Mouse (Mus musculus): ENCODE data around the gene Lpin1. TPM values are rescaled to one million over a fixed set of nuclear protein-coding genes. Genes with fewer than 3 reads are reported as not detected.

Gene Lpin1
- polyA plus RNA-seq, 1 experiment from 2014 or later = 7.1 TPM

GRCm38 (mm10) chr12:16643508-16644345, 33.0 kb upstream of the Lpin1 start:
- no peak for DNase-seq (ENCODE audit: low spot score)
- no peaks in the 10 kb centered on the region for H3K36me3 ChIP-seq (ENCODE audit: control insufficient read depth, insufficient read depth, low read length)
- no peak overlapping the region for H3K9ac ChIP-seq (ENCODE audit: low read length)
- H3K27ac ChIP-seq (replicated peaks; ENCODE audit: low read depth, low read length) = no peak overlapping the region
- no peaks in the 10 kb centered on the region for H3K9me3 ChIP-seq (ENCODE audit: control insufficient read depth, low read length)
- no peaks in the 10 kb centered on the region for H3K27me3 ChIP-seq (ENCODE audit: control insufficient read depth, insufficient read depth, low read length)
- WGBS = 60% methylated on average over 12 of the region's 12 CpGs
- 0 out of 2 replicates have a peak, but pooled peaks cover 3% of the 10 kb centered on the region for H3K4me1 ChIP-seq (ENCODE audit: control insufficient read depth, insufficient read depth, low read length)
- no peak overlapping the region for H3K4me2 ChIP-seq (ENCODE audit: low read depth, severe bottlenecking)
- ATAC-seq (ENCODE audit: insufficient number of reproducible peaks, low FRiP score, low TSS enrichment, low read depth) = no peak
- H3K4me3 ChIP-seq (ENCODE audit: low read depth, low read length) = no peak overlapping the region

- 62% methylated on average over 5 of the region's 5 CpGs for WGBS
- Histone ChIP-seq H3K4me1 (ENCODE audit: control insufficient read depth, insufficient read depth, low read length) (0 out of 2 replicates have a peak, but pooled peaks cover 3% of the 10 kb centered on the region), H3K27ac (replicated peaks; ENCODE audit: low read depth, low read length) (no peak overlapping the region), H3K36me3 (ENCODE audit: control insufficient read depth, insufficient read depth, low read length) (no peaks in the 10 kb centered on the region), H3K27me3 (ENCODE audit: control insufficient read depth, insufficient read depth, low read length) (no peaks in the 10 kb centered on the region), H3K9me3 (ENCODE audit: control insufficient read depth, low read length) (no peaks in the 10 kb centered on the region), H3K4me3 (ENCODE audit: low read depth, low read length) (no peak overlapping the region), H3K9ac (ENCODE audit: low read length) (no peak overlapping the region), H3K4me2 (ENCODE audit: low read depth, severe bottlenecking) (no peak overlapping the region)
- no peak for ATAC-seq (ENCODE audit: insufficient number of reproducible peaks, low FRiP score, low TSS enrichment, low read depth)
- peak; percentile 34 for DNase-seq (ENCODE audit: low spot score)
Measured at GRCm38 (mm10) chr12:16642000-16642399, 31.2 kb upstream of the Lpin1 start.

- no peak overlapping the region for H3K27ac ChIP-seq (replicated peaks; ENCODE audit: low read depth, low read length)
- no peak for ATAC-seq (ENCODE audit: insufficient number of reproducible peaks, low FRiP score, low TSS enrichment, low read depth)
- H3K4me2 ChIP-seq (ENCODE audit: low read depth, severe bottlenecking) = no peak overlapping the region
- no peak overlapping the region for H3K9ac ChIP-seq (ENCODE audit: low read length)
- no peaks in the 10 kb centered on the region for H3K36me3 ChIP-seq (ENCODE audit: control insufficient read depth, insufficient read depth, low read length)
- H3K9me3 ChIP-seq (ENCODE audit: control insufficient read depth, low read length) = no peaks in the 10 kb centered on the region
- H3K27me3 ChIP-seq (ENCODE audit: control insufficient read depth, insufficient read depth, low read length) = no peaks in the 10 kb centered on the region
- no peak overlapping the region for H3K4me3 ChIP-seq (ENCODE audit: low read depth, low read length)
- 87% methylated on average over 6 of the region's 6 CpGs for WGBS
- DNase-seq (ENCODE audit: low spot score) = no peak
- H3K4me1 ChIP-seq (ENCODE audit: control insufficient read depth, insufficient read depth, low read length) = 0 out of 2 replicates have a peak, but pooled peaks cover 3% of the 10 kb centered on the region
Measured at GRCm38 (mm10) chr12:16640075-16640474, 29.3 kb upstream of the Lpin1 start.

- DNase-seq (ENCODE audit: low spot score) (peak; percentile 47), ATAC-seq (ENCODE audit: insufficient number of reproducible peaks, low FRiP score, low TSS enrichment, low read depth) (no peak)
- H3K4me1 ChIP-seq (ENCODE audit: control insufficient read depth, insufficient read depth, low read length) = 0 out of 2 replicates have a peak, but pooled peaks cover 3% of the 10 kb centered on the region
- H3K9ac ChIP-seq (ENCODE audit: low read length) = no peak overlapping the region
- WGBS = 73% methylated on average over 12 of the region's 12 CpGs
- no peaks in the 10 kb centered on the region for H3K9me3 ChIP-seq (ENCODE audit: control insufficient read depth, low read length)
- no peak overlapping the region for H3K27ac ChIP-seq (replicated peaks; ENCODE audit: low read depth, low read length)
- H3K4me2 ChIP-seq (ENCODE audit: low read depth, severe bottlenecking) = no peak overlapping the region
- H3K4me3 ChIP-seq (ENCODE audit: low read depth, low read length) = no peak overlapping the region
- no peaks in the 10 kb centered on the region for H3K27me3 ChIP-seq (ENCODE audit: control insufficient read depth, insufficient read depth, low read length)
- no peaks in the 10 kb centered on the region for H3K36me3 ChIP-seq (ENCODE audit: control insufficient read depth, insufficient read depth, low read length)
Measured at GRCm38 (mm10) chr12:16639078-16639771, 28.5 kb upstream of the Lpin1 start.

GRCm38 (mm10) chr12:16635816-16636215, 25.1 kb upstream of the Lpin1 start:
- no peak overlapping the region for H3K9ac ChIP-seq (ENCODE audit: low read length)
- H3K27me3 ChIP-seq (ENCODE audit: control insufficient read depth, insufficient read depth, low read length) = no peaks in the 10 kb centered on the region
- 75% methylated on average over 6 of the region's 6 CpGs for WGBS
- H3K4me2 ChIP-seq (ENCODE audit: low read depth, severe bottlenecking) = no peak overlapping the region
- no peak overlapping the region for H3K27ac ChIP-seq (replicated peaks; ENCODE audit: low read depth, low read length)
- ATAC-seq (ENCODE audit: insufficient number of reproducible peaks, low FRiP score, low TSS enrichment, low read depth) (no peak), DNase-seq (ENCODE audit: low spot score) (no peak)
- H3K4me3 ChIP-seq (ENCODE audit: low read depth, low read length) = no peak overlapping the region
- H3K9me3 ChIP-seq (ENCODE audit: control insufficient read depth, low read length) = no peaks in the 10 kb centered on the region
- no peaks in the 10 kb centered on the region for H3K4me1 ChIP-seq (ENCODE audit: control insufficient read depth, insufficient read depth, low read length)
- H3K36me3 ChIP-seq (ENCODE audit: control insufficient read depth, insufficient read depth, low read length) = no peaks in the 10 kb centered on the region

- Histone ChIP-seq H3K27ac (replicated peaks; ENCODE audit: low read depth, low read length) (no peak overlapping the region), H3K9ac (ENCODE audit: low read length) (no peak overlapping the region), H3K9me3 (ENCODE audit: control insufficient read depth, low read length) (no peaks in the 10 kb centered on the region), H3K36me3 (ENCODE audit: control insufficient read depth, insufficient read depth, low read length) (no peaks in the 10 kb centered on the region), H3K27me3 (ENCODE audit: control insufficient read depth, insufficient read depth, low read length) (no peaks in the 10 kb centered on the region), H3K4me2 (ENCODE audit: low read depth, severe bottlenecking) (no peak overlapping the region), H3K4me3 (ENCODE audit: low read depth, low read length) (no peak overlapping the region), H3K4me1 (ENCODE audit: control insufficient read depth, insufficient read depth, low read length) (no peaks in the 10 kb centered on the region)
- 61% methylated on average over 14 of the region's 14 CpGs for WGBS
- ATAC-seq (ENCODE audit: insufficient number of reproducible peaks, low FRiP score, low TSS enrichment, low read depth) (no peak), DNase-seq (ENCODE audit: low spot score) (peak; percentile 70)
Measured at GRCm38 (mm10) chr12:16634075-16634813, 23.5 kb upstream of the Lpin1 start.

GRCm38 (mm10) chr12:16633235-16633634, 22.5 kb upstream of the Lpin1 start:
- Histone ChIP-seq H3K4me3 (ENCODE audit: low read depth, low read length) (no peak overlapping the region), H3K27ac (replicated peaks; ENCODE audit: low read depth, low read length) (no peak overlapping the region), H3K36me3 (ENCODE audit: control insufficient read depth, insufficient read depth, low read length) (no peaks in the 10 kb centered on the region), H3K4me2 (ENCODE audit: low read depth, severe bottlenecking) (no peak overlapping the region), H3K4me1 (ENCODE audit: control insufficient read depth, insufficient read depth, low read length) (no peaks in the 10 kb centered on the region), H3K9ac (ENCODE audit: low read length) (no peak overlapping the region), H3K9me3 (ENCODE audit: control insufficient read depth, low read length) (no peaks in the 10 kb centered on the region), H3K27me3 (ENCODE audit: control insufficient read depth, insufficient read depth, low read length) (no peaks in the 10 kb centered on the region)
- no peak for ATAC-seq (ENCODE audit: insufficient number of reproducible peaks, low FRiP score, low TSS enrichment, low read depth)
- no peak for DNase-seq (ENCODE audit: low spot score)
- WGBS = 92% methylated on average over 6 of the region's 6 CpGs

- Histone ChIP-seq H3K9ac (ENCODE audit: low read length) (no peak overlapping the region), H3K4me3 (ENCODE audit: low read depth, low read length) (no peak overlapping the region), H3K27ac (replicated peaks; ENCODE audit: low read depth, low read length) (no peak overlapping the region), H3K9me3 (ENCODE audit: control insufficient read depth, low read length) (no peaks in the 10 kb centered on the region), H3K4me1 (ENCODE audit: control insufficient read depth, insufficient read depth, low read length) (no peaks in the 10 kb centered on the region), H3K4me2 (ENCODE audit: low read depth, severe bottlenecking) (no peak overlapping the region), H3K36me3 (ENCODE audit: control insufficient read depth, insufficient read depth, low read length) (no peaks in the 10 kb centered on the region), H3K27me3 (ENCODE audit: control insufficient read depth, insufficient read depth, low read length) (no peaks in the 10 kb centered on the region)
- ATAC-seq (ENCODE audit: insufficient number of reproducible peaks, low FRiP score, low TSS enrichment, low read depth) = no peak
- 89% methylated on average over 2 of the region's 2 CpGs for WGBS
- no peak for DNase-seq (ENCODE audit: low spot score)
Measured at GRCm38 (mm10) chr12:16631423-16631822, 20.7 kb upstream of the Lpin1 start.
